Mouse (Mus musculus) olfactory bulb, adult 2 months (tissue): ENCODE measurements at regions not wholly inside any gene's neighbourhood (a gene's known extent, or its start where the extent isn't known, plus 50 kb on each side); places are given as distances from the start of the nearest gene placed in this dataset.

Experiments used
- CTCF ChIP-seq: fragments of 200-500 bp; IDR thresholded peaks from 2 replicates; pipeline ENCODE4 v1.5.1; 2012; ENCODE audit warnings: low read depth, mild to moderate bottlenecking, low read length, moderate library complexity; ENCODE audit not compliant: insufficient read depth
- POLR2A ChIP-seq: fragments of 200-500 bp; IDR thresholded peaks from 2 replicates; pipeline ENCODE4 v1.6.1; 2012; ENCODE audit warnings: mild to moderate bottlenecking, low read depth, low read length, moderate library complexity; ENCODE audit not compliant: insufficient read depth

DNA sequence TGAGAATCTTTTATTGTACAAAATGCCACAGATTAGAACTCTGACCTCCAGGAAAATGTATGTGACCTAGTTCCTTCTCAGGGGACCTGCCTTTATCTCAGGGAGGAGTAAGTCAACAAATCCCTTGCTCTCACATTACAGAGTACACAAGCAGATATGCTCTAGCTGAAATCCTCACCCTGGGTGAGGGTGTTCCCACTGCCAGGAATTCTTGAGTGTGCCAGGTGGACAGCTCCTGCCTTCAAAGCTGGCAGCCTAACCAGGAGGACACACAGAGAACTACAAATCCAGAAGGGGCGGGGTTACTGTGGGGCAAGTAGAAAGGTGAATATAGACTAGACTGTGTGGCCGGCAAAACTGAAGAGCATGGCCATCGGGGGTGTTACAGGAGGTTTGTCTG lies 141.9 kb upstream of the Cdyl start:
- TF ChIP-seq CTCF (no peak), POLR2A (no peak)
